Mouse (Mus musculus) layer of hippocampus, postnatal 10 days (tissue): ENCODE data around the gene Tsc22d2. TPM values are rescaled to one million over a fixed set of nuclear protein-coding genes. Genes with fewer than 3 reads are reported as not detected.

Experiments used
- DNase-seq, 2 experiments: peaks; one replicate each; pipeline ENCODE4 v3.0.0; 2021; ENCODE audit warnings: low spot score in 2 of 2
- long read RNA-seq: library from polyadenylated mRNA; stranded (forward); transcript quantifications from one replicate; pipeline ENCODE4 v2.0.0, GENCODE M21; 2023
- total RNA-seq, 2 experiments: library from RNA; stranded (reverse); gene quantifications; 2 replicates each; pipeline ENCODE4 v1.2.3; 2021

Tsc22d2 gene
- total RNA-seq, result 10 to 100 TPM; 36.8 to 39.2 TPM
- long read RNA-seq, full-length matches to known transcripts, result 7 of 10 reads
- long read RNA-seq, partial matches to known transcripts, result 0 of 10 reads
- long read RNA-seq, other reads (novel, unspliced or antisense), result 3 of 10 reads

DNA sequence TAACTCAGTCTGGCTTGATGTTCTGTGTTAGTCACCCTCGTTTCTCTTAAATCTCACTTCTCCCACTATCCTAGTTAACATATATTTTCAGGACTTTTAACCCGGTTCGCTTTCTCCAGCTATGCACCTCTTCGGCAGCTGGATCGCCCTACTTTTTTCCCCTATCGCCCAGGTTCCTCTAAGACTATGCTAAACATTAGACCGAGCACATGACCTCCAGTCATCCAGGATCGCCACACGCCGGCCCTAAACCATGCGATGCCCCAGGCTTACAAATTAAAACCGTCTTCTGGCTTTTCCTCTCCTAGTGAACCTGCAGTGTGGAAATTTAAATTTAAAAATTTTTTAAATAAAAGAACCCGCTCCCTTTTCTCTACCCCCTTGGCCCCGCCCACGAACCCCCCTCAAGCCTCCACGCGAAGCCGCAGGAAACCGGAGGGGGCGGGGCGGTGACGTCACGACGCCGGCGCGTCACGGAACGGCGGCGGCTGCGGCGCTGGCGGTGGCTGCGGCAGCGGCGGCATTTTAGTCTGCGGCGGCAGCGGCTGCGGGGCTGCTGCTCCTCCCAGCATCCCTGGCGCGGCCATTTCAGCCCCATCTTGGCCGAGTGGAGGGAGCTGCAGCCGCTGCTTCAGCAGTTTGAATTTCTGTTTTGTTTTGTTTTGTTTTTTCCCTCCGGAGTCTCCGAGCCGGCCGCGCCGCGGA is at the start of gene Tsc22d2:
Gene Tsc22d2 (plus strand): TSS at position 482 of the 705 bp plus-strand sequence.
- peak; percentile 98 to 99 for DNase-seq

DNA sequence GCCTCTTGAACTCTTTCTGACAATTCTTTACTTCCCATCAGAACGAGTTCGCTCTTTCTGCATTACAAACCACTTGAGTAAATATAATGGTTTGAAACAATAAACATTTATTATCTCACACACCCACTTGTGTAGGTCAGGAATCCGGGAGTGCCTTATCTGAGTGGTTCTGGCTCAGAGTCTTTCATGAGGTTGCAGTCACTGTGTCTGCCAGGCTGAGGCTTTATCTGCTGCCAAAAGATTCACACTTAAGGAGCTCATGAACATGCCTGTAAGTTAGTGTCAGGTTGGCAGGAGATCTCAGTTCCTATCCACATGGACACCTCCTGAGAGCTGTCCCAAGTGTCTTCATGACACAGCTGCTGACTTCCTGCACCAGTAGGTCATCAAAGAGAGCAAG is 47.8 kb upstream of the Tsc22d2 start:
- DNase-seq, result no peak

DNA sequence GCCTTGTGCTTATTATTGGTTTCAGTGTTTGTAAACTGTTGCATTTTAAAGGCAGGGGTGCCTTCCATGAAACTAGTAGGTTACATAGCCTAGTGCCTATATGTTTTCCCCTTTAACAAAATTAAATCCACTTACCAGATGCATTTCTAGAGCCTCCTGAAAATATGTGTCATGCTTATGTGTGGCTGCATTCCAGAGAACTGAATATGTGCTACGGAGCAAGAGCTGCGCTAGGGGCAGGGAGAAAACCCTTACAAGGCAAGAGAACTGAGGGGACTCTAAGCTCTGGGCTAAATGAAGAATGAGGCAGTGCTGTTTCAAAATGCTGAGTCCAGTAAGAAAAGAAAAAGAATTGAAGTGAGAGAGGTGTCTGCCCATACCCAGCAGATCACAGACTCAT is 43.7 kb upstream of the Tsc22d2 start:
- DNase-seq, result no peak

DNA sequence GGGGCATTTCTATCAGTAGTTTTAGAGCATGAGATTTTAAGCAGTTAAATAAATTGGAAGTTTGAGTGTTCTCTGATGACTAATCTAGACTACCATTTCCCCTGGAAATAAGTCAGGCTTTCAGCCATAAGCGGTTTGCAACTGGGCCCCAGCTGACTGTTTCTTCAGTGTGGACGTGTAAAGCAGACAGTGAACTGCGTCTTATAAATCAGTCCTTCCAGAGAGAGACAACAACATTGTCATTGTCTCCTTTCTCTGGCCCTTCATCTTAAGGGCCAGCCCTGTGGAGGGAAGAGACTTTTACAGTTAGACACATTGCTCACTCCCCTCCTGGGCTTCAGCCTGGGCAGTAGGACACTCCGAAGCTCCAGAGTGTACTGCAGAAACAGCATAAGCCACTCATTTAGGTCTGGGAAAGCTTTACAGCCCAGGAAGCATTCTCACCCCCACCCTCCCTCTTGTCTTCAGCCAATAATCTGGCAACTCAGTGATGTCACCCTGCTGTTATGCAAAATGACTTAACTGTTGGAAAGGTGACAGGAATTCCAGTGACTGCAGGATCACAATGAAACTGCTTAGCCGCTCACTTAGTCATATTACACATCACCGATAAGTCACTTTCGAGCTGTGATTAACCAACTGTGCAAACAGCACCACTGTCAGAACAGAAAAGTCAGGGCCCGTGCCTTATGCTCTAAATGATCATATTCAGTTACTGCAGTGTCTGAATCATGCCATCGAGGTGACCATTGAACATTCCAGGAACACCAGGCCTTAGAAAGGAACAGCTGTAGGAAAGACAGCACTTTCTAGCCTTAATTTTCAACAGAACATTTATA is 42.2 kb upstream of the Tsc22d2 start:
- peak; percentile 10 to 25 for DNase-seq

DNA sequence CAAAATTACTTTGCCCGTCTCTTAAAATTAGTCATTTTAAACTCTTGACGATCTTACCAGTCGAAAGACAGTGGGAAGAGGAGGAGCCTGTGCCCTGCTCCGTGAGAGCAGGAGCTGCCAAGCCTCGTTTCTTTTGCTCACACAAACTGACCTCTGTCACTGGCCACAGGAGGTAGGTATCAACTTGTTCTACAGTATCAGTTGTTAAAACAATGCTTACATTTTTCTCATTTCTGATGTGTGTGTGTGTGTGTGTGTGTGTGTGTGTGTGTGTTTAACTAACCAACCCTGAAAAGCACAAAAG is 41.7 kb upstream of the Tsc22d2 start:
- DNase-seq, result no peak

DNA sequence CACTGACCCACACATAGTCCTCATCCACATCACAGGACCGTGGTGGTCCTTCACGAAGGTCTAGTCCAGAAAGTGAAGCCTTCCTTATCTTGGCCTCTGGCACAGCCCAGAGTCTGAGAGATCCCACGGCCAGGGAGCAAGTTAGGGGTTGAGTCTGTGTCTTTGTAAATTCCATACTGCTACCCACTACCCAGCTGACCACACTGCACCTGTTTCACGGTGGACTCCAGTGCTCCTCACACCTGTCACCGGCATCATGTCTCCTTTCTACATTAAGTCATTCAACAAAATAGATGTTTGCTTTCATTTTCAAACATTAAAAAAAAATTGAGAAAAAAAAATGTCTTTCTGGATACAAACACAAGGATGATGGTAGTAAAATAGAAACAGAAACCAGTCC is 40.2 kb upstream of the Tsc22d2 start:
- no peak for DNase-seq

DNA sequence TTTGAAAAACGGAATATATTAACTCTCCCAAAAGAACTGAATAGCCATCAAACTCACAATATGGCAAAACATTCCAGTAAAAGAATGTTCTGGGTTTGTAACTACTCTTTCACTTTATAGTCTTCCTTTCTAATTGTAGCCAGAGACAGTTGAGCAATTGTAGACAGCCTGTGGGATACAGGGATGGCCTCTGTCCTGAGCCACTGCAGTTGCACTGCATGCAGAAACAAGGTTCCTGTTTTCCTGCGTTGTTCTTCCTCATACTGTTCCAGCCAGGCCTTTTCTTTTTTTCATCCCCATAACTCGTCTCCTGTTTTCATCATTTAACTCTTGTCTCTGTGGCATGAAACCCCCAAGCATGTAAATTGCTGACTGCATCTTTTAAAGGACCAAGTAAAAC is 37.8 kb upstream of the Tsc22d2 start:
- DNase-seq, result no peak

DNA sequence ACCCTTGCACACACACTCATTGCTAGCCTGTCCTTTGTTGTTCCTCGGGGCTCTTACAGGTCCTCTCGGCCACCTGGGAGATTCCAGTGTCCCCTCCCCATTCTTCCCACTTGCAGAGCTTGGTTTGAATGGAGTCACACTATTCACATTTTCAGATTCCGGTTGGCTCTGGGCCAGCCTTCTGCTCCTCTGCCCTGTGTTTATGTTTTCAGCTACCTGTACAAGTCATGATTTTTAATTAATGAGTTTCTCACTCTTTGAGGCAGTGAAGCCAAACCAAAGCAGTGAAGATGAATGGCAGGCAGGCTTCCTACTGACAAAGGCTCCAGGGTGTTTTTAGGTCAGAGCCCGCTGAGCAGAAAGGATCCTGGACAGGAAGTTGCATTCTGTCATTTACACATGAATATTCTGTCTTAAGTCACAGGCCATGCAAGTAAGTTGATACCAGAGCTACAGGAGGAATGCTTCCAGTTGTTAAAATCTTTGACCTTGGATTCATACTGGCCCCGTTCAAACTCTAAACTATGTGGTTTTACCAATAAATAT is 36.9 kb upstream of the Tsc22d2 start:
- DNase-seq, result no peak

DNA sequence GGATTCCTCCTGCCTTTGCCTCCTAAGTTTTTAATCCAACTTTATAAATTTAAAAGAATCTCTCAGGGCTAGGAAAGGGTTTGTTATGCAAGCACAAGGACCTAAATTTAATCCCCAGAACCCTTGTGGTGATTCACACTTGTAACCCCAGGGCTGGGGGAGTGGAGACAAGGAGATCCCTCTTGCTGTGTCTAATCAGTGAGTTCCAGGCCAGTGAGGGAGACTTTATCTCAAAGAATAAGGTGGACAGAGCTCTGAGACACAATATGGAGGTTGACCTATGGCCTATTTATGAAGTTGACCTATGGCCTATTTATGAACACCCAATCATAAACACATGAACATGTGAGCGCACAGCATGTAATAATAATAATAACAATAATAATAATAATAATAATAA is 31.8 kb upstream of the Tsc22d2 start:
- DNase-seq, result no peak

DNA sequence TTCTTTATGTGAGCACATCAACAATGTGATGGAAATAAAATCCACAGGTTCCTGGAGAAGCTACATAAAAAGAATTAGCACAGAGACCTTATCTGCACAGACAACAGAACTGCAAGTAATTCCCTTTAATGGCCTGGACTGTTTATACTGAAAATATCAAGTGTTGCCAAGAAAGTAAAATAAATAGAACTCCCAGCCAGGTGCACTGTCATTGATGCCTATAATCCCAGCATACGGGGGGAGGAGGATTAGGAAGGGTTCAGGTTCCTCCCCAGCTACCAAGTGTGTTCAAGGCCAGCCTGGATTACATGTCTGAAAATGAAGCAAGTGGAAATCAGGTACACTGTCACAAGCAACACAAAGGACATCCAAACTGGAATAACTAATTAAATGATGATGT is 29.5 kb upstream of the Tsc22d2 start:
- DNase-seq, result no peak

DNA sequence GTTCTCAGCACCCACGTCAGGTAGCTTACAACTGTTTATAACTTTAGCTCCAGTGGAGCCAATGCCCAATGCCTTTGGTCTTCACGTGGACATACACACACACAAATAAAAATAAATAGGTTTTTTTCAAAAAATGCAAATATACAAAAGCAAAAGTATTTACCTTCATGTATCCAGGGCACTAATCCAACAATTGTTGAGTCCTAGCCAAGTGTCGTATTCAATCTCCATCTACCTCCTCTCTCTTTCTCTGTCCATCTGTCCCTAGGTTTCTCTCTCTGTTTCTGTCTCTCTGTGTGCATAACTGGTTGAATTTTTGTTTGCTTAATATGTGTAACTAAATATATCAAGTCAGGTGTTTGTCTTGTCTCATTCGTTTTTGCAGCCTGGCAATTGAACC is 25.8 kb upstream of the Tsc22d2 start:
- no peak for DNase-seq

DNA sequence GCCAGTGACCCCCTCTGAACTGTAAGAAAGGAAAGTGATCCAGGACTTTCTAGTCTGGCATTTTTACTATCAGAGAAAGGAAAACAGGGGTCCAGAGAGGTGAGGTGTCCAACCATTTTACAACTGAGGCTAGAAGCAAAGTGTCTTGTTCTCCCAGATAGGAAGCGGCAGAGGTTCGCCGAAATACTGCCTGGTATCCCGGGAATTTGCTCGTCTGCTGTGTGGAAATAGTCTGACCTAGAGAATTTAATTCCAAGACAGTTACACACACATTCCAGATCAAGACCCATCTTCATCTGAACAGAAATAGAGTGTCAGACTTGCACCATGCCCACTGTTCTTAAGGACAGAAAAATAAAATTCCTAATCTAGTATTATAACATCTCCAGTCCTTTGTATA is 16.0 kb upstream of the Tsc22d2 start:
- no peak for DNase-seq

DNA sequence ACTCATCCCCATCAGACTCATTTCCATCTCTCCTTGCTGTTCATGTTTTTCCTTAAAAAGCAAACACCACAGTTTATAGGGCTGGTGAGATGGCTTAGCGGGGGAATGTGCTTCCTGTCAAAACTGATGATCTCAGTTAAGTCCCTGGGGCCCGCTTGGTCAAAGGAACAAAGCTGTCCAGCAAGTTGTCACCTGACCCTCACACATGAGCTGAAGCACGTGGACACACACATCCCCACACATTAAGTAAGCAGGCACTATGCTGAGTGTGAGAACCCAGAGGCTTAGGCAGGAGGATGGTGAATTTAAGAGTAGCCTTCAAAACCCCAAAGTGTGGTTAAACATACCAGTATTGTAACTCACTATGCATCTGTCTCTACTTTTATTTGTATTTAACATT is 14.6 kb upstream of the Tsc22d2 start:
- no peak for DNase-seq

DNA sequence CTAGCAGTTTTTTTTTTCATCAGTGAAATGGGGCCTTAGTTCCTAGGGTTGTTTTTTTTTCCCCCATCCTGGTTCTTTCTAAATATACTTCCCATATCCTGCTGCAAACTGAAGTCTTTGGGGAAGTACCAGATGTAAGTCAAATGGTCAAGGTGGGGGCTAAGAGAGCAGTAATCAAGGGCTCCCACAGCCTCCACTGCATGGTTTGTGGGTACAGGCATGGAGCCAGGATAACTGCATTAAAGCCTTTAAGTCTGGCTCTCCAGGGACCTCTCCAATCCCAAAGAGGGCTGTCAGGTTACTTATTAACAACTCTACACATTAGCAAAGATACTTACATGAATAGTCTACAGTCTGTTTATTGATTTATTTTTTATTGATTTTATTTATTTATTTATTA is 2.8 kb upstream of the Tsc22d2 start:
- DNase-seq, result no peak

DNA sequence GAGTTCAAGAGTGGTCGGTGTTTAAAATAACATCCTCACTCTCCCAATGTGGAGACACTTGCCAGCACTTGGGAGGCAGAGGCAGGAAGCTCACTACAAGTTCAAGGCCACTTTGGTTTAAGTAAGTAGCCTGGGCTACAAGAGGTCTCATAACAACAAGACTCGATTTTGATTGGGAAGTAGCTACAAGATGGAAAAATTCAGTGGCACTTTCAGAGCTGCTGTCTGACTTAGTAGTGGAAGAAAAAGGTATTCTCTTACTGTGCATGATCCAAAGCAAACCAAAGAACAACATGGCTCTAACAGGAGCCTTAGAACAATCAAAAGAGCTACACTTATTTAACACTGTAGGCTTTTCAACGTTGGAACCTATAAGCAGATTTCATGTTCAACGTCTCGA is 844 bp upstream of the Tsc22d2 start:
- no peak for DNase-seq

DNA sequence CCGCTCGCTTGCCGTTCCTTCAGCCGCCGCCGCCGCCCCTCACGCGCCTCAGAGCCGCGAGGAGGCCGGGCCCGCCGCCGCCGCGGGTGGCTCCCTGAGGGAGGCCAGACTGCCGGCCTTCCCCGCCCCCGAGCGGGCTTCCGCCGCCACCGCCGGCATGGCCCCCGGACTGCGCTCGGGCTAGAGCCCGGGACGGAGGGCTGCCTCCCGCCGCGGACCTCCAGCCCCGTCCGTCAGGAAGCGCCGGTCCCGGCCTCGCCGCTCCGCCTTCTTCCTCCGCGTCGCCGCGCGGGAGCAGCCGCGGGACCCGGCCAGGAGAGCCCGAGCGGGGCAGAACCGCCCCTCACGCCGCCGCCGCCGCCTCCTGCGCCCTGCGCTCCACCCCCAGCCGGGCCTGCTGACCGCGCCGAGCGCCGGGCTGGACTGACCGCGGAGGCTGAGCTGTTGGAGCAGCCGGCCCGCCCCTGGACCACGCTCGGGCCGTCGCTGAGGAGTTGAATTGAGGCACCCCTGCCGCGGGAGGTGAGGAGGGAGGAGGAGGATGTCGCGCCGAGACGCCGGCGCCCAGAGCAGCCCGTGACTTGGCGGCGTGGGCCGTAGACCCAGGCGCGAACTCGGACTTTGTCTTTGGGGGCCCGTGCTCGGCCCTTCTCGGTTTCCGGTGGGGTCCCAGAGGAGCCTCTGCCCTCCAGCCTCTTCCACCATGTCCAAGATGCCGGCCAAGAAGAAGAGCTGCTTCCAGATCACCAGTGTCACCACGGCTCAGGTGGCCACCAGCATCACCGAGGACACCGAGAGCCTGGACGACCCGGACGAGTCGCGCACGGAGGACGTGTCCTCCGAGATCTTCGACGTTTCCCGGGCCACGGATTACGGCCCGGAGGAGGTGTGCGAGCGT is 720 bp downstream of the Tsc22d2 start:
- peak; percentile 67 to 78 for DNase-seq

DNA sequence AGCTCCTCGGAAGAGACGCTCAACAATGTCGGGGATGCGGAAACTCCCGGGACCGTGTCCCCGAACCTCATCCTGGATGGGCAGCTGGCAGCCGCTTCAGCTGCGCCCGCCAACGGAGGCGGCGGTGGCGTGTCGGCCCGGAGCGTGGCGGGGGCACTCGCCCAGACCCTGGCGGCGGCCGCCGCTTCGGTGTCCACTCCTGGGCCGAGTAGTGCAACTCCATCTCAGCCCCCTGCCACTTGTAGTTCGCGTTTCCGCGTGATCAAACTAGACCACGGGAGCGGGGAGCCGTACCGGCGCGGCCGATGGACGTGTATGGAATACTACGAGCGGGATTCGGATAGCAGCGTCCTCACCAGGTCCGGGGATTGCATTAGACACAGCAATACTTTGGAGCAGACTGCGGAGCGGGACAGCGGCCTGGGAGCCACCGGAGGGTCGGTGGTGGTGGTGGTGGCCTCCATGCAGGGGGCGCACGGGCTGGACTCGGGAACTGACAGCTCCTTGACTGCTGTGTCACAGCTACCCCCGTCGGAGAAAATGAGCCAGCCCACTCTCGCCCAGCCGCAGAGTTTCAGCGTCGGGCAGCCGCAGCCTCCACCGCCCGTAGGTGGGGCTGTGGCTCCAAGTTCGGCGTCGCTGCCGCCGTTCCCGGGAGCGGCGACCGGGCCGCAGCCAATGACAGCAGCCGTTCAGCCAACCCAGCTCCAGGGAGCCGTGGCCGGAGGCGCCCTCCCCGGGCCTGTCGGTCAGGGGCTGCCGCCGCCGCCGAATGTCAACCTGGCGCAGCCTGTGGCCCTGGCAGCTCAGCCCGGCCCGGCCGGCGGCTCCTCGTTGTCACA is 1.6 kb downstream of the Tsc22d2 start:
- DNase-seq, result peak; percentile 79 to 86

DNA sequence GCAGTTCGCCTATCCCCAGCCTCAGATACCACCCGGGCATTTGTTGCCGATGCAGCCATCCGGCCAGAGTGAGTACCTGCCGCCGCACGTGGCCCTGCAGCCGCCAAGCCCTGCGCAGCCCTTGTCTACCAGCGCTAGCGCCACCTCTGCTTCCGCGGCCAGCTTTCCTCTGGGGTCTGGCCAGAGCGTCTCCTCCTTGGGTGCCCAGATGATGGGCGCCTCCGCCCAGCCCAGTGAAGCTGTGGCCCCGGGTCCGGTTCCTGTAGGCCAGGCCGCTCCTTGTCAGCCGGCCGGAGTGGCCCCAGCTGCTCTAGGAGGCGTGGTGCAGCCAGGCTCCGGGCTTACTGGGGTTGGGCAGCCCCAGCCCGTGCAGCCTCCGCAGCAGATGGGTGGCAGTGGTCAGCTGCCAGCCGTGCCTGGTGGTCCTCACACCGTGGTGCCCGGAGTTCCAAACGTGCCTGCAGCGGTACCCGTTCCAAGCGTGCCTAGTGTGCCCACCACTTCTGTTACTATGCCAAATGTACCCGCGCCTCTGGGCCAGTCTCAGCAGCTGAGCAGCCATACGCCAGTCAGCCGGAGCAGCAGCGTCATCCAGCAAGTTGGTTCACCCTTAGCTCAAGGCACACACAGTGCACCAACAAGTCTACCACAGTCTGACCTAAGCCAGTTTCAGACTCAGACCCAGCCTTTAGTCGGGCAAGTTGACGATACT is 2.4 kb downstream of the Tsc22d2 start:
- peak; percentile 55 to 64 for DNase-seq
